Mouse (Mus musculus) heart, embryonic 12.5 days (tissue): ENCODE data around the gene Pls1. TPM values are rescaled to one million over a fixed set of nuclear protein-coding genes. Genes with fewer than 3 reads are reported as not detected.

Experiments
- ATAC-seq: fragments of 200-750 bp; cut with Nextera tagmentation; 2 replicates; pipeline ENCODE4 v1.8.0; 2017; ENCODE audit warnings: moderate TSS enrichment, moderate library complexity; ENCODE audit not compliant: insufficient number of reproducible peaks, low FRiP score
- H3K27ac ChIP-seq: fragments of 300-500 bp; sonication (generic); 2 replicates; pipeline ENCODE4 v1.5.1; 2016; ENCODE audit warnings: mild to moderate bottlenecking, moderate library complexity; ENCODE audit not compliant: poor library complexity, severe bottlenecking
- H3K27me3 ChIP-seq: fragments of 300-500 bp; sonication (generic); replicated peaks from 2 replicates; pipeline ENCODE4 v1.6.1; 2016; ENCODE audit warnings: mild to moderate bottlenecking, moderate library complexity
- H3K36me3 ChIP-seq: fragments of 300-500 bp; sonication (generic); 2 replicates; pipeline ENCODE4 v1.6.1; 2016; ENCODE audit warnings: mild to moderate bottlenecking, moderate library complexity
- H3K4me1 ChIP-seq: fragments of 300-500 bp; sonication (generic); replicated peaks from 2 replicates; pipeline ENCODE4 v1.6.1; 2016; ENCODE audit warnings: mild to moderate bottlenecking
- H3K4me2 ChIP-seq: fragments of 300-500 bp; sonication (generic); 2 replicates; pipeline ENCODE4 v1.6.1; 2016; ENCODE audit warnings: mild to moderate bottlenecking, moderate library complexity
- H3K4me3 ChIP-seq: fragments of 300-500 bp; sonication (generic); 2 replicates; pipeline ENCODE4 v1.5.1; 2016; ENCODE audit warnings: mild to moderate bottlenecking
- H3K9ac ChIP-seq: fragments of 300-500 bp; sonication (generic); 2 replicates; pipeline ENCODE4 v1.6.1; 2016; ENCODE audit warnings: mild to moderate bottlenecking, moderate library complexity
- H3K9me3 ChIP-seq: fragments of 300-500 bp; sonication (generic); replicated peaks from 2 replicates; pipeline ENCODE4 v1.6.1; 2016; ENCODE audit warnings: mild to moderate bottlenecking, moderate library complexity
- WGBS: fragments of 180-500 bp; shearing (Covaris S2); methylation state at CpG from one replicate; pipeline ENCODE4 v1.1.7; 2016; 5-methylcytosine and 5-hydroxymethylcytosine counted together
- polyA plus RNA-seq: library from polyadenylated mRNA; unstranded; fragments of >200 nt; fragmentation: Nextera tagmentation; extraction: Ambion mirVana; gene quantifications from 2 replicates; pipeline ENCODE4 v1.2.1, GENCODE M21; 2016

Pls1 gene
- polyA plus RNA-seq, 1 experiment from 2014 or later: 1.1 TPM

DNA sequence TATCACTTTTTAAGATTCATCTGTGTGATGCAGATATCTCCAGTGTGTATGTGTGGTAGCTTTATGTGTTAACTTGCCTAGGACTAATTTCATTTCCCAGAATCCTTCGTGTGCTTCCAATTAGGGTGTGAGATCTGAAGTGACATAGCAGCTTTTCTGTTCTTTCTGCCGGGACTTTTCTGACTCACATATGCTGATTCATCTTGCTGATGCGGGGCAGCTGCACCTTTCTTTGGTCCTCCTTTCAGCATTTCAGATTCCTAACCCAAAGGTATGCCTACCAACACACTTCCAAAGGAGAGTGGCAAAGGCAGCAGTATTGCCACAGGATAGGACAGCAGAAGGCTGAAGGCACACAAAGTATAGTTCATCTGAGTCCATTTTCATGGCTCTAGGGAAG lies 141.0 kb downstream of the Pls1 start:
- 72% methylated on average over 3 of the region's 3 CpGs for WGBS
- H3K36me3 ChIP-seq: peaks cover 5% of the 10 kb centered on the region; the same call in 1 of the 2 replicates
- no peak overlapping the region for H3K27ac ChIP-seq
- H3K9me3 ChIP-seq: no peaks in the 10 kb centered on the region
- no peak overlapping the region for H3K4me3 ChIP-seq
- no peak overlapping the region for H3K4me2 ChIP-seq
- no peaks in the 10 kb centered on the region for H3K4me1 ChIP-seq
- H3K9ac ChIP-seq: no peak overlapping the region
- no peaks in the 10 kb centered on the region for H3K27me3 ChIP-seq
- no peak for ATAC-seq

Other genes with a start within 250 kb of the Pls1 start
- 0.24 and 0.42 TPM in 2 replicates for gene Pcolce2, start 207.7 kb downstream of the Pls1 start, polyA plus RNA-seq
- 2.1 and 3.8 TPM in 2 replicates for gene Trpc1, start 94.9 kb downstream of the Pls1 start, polyA plus RNA-seq
- 15.7 and 17.2 TPM in 2 replicates for gene Atr, start 12.3 kb upstream of the Pls1 start, polyA plus RNA-seq
- 15.0 and 20.7 TPM in 2 replicates for gene Xrn1, start 109.4 kb upstream of the Pls1 start, polyA plus RNA-seq